Mouse (Mus musculus): ENCODE data around the gene Nasp.

The Nasp gene

GRCm38 (mm10) chr4:116638821-116639220, 11.1 kb upstream of the Nasp start:
- DNase-seq (ENCODE audit: low spot score in 2 of 2): no peak

- no peak for DNase-seq (ENCODE audit: low spot score in 2 of 2)
Measured at GRCm38 (mm10) chr4:116635197-116635596, 7.5 kb upstream of the Nasp start.

- DNase-seq (ENCODE audit: low spot score in 2 of 2): peak; percentile 76 to 92
Measured at GRCm38 (mm10) chr4:116627359-116627716, 403 bp downstream of the Nasp start.

DNA sequence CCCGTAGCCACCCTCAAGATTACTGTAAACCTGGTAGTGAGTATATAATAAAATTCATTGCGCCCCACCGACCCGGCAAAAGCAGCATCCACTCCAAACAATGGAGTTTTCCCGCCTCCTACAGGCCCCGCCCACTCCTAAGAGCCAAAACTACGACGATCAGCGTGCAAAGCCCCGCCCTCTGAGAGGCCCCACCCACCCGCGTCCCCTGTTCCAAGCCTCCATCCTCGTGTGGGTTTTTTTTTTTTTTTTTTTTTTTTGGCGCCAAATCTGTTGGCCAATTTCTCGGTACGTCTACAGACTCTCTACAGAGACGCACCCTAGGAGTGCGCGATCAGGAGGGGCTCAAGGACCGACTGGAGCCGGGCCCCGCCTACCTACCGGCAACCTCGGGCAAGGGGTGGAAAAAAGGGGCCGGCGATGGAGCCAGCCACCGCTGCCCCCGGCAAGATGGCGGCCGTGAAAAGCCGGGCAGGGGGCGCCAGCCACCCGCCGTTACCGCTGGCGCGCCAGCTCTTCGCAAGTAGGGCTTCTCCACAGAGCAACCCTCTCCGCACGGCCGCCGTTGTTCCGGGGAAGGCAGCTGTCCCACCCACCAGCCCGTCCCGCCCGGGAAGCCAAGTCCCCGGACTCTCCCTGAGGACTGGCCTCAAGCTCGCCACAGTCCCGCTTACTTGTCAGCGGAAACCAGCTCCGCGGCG, 933 bp downstream of the Nasp start:
- DNase-seq (ENCODE audit: low spot score in 2 of 2): peak in 1 of 2 experiments; percentile 52

GRCm38 (mm10) chr4:116624831-116625230, 2.9 kb downstream of the Nasp start:
- DNase-seq (ENCODE audit: low spot score in 2 of 2): no peak

- no peak for DNase-seq (ENCODE audit: low spot score in 2 of 2)
Measured at GRCm38 (mm10) chr4:116615237-116615636, 12.5 kb downstream of the Nasp start.

DNA sequence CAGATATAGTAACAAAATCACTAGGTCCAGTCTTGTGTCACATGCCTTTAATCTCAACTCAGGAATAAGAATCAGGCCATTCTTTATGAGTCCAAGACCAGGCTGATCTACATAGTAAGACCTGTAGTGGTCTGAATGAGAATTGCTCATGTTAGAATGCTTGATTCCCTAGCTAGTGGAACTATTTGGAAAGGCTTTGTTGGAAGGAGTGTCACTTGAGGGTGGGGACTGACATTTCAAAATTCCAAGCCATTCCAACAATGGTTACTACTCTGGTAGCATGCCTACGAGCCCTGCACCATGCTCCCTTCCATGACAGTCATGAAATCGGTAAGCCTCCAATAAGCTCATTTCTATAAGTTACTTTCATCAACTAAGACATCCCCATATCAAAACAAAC, 15.1 kb downstream of the Nasp start:
- no peak for DNase-seq (ENCODE audit: low spot score in 2 of 2)

GRCm38 (mm10) chr4:116596978-116597881, 30.5 kb downstream of the Nasp start:
- peak; percentile 71 to 92 for DNase-seq (ENCODE audit: low spot score in 2 of 2)

DNA sequence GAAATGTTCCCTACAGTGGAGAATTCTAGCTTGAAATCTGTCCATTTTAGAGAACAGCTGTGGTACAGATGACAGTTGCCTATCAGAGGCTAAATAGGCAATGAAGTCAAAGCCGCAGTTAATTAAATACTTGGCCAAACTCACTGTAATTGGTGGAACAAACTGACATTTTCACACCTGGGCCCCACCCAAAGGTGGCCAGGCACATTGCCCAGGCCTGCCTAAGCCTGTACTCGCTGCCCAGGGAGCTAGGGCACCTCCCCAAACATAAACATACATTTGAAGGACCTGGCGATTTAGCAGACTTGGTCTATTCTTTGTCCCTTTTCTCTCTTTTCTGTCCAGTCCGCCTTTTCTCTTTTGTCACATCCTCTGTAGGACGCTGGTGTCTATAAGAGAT, 31.4 kb downstream of the Nasp start, which contains the start of gene Ccdc17:
Gene Ccdc17, plus strand, starts transcription at position 276 of the 400 bp plus-strand sequence.
- DNase-seq (ENCODE audit: low spot score in 2 of 2): no peak

- DNase-seq (ENCODE audit: low spot score in 2 of 2): no peak
Measured at GRCm38 (mm10) chr4:116595793-116596192, 31.9 kb downstream of the Nasp start.

DNA sequence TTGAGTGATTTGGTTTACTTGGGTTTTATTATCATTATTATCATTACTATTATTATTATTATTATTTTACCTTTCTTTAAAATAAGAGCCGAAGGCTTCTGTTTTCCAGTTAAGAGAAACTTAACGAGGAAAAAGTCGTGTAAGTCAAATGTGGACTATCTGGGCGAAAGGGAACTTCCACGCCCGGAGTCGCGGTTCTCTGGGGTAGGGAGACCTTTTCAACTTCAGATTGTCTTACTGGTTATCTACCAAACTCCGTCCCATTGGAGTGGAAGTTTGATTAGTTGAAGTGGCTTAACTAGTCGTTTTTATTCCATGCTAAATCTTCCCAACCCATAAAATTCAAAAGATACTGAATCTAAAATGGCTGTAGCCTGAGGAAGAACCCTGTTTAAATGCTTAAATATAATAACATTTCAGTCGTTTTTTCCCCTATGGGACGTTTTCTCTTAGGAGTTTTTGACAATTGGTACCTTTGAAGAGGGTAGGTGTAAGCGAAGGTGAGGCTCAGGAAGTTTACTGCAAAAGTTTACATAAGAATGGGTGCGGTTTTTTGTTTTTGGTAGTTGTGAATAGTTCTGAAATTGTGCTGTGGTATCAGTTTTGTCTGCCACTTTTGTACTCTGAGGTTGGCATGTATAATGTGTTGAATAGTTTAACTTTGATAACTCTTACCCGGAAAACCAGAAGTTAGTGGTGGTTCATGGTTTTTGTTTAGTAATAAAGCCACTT, 69.4 kb downstream of the Nasp start:
- no peak for DNase-seq (ENCODE audit: low spot score in 2 of 2)

DNA sequence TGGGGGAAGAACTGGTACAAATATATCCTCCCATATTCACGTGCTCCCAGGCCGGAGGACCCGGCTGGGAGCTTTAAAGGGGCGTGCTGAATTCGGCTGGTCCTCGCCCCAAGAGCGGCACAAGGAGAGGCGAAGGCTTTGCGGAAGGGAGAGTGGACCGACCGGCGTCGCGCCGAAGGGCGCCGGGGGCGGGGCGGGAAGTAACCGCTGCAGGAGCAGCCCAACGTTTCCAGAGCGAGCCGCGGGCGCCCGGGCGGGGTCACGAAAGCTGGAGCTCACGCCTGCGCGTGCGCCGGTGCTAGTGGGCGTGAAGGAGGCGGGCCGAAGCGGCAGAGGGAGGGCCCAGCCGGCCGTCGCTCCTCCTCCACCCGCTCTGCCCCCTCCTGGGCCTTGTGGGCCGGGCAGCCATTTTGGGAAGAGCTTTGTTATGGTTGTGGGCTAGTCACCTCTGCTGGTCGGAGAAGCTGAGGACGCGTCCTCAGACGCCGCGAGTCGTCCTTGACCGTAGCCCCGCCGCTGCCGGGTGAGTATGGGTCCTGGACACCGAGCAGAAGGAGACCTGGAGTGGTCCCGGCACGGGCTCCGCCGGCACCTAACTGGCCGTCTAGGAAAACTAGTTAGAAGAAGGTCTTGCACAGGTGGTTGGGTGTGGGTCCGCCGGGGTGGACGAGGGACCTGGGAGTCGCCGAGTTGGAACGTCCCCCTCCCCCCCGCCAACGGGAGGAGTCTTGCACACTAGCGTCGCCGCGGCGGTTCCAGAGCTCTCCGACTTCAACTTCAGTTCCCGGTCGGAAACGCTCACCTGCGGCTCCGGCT, 70.2 kb downstream of the Nasp start, which contains the start of gene Gpbp1l1:
Gene Gpbp1l1, plus strand, starts transcription at position 353 of the 816 bp plus-strand sequence.
- peak; percentile 93 to 97 for DNase-seq (ENCODE audit: low spot score in 2 of 2)

- peak; percentile 87 to 94 for DNase-seq (ENCODE audit: low spot score in 2 of 2)
Measured at GRCm38 (mm10) chr4:116556561-116557305, 71.0 kb downstream of the Nasp start.

- peak; percentile 46 to 85 for DNase-seq (ENCODE audit: low spot score in 2 of 2)
Measured at GRCm38 (mm10) chr4:116555413-116556300, 72.1 kb downstream of the Nasp start, which contains the start of gene Tmem69. Gene Tmem69 (minus strand): TSS chr4:116555936.

DNA sequence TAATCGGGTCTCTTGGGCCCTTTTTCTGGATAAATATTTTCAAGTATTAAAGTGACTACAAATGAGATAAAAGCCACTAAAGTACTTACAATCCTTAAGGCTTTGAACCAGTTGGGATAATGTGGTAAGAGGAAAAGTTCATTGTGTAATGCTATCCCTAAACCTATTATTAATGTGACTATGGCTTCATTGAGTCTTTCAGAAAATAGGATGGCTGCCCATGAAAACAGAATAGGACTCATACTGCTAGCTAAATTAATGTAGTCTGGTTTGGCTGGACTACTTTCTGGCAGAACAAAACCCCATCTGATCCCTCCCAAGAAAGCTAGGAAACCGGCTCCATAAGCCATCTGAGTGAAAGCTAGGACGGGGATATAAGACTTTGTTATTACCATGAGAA, 74.7 kb downstream of the Nasp start:
- no peak for DNase-seq (ENCODE audit: low spot score in 2 of 2)

Data from left cerebral cortex, adult 9 months (tissue).